Mouse (Mus musculus) olfactory bulb, adult 2 months (tissue): ENCODE data around the gene Vasn.

Source experiments
- CTCF ChIP-seq: fragments of 200-500 bp; IDR thresholded peaks from 2 replicates; pipeline ENCODE4 v1.5.1; 2012; ENCODE audit warnings: low read depth, mild to moderate bottlenecking, low read length, moderate library complexity; ENCODE audit not compliant: insufficient read depth
- POLR2A ChIP-seq: fragments of 200-500 bp; IDR thresholded peaks from 2 replicates; pipeline ENCODE4 v1.6.1; 2012; ENCODE audit warnings: mild to moderate bottlenecking, low read depth, low read length, moderate library complexity; ENCODE audit not compliant: insufficient read depth

DNA sequence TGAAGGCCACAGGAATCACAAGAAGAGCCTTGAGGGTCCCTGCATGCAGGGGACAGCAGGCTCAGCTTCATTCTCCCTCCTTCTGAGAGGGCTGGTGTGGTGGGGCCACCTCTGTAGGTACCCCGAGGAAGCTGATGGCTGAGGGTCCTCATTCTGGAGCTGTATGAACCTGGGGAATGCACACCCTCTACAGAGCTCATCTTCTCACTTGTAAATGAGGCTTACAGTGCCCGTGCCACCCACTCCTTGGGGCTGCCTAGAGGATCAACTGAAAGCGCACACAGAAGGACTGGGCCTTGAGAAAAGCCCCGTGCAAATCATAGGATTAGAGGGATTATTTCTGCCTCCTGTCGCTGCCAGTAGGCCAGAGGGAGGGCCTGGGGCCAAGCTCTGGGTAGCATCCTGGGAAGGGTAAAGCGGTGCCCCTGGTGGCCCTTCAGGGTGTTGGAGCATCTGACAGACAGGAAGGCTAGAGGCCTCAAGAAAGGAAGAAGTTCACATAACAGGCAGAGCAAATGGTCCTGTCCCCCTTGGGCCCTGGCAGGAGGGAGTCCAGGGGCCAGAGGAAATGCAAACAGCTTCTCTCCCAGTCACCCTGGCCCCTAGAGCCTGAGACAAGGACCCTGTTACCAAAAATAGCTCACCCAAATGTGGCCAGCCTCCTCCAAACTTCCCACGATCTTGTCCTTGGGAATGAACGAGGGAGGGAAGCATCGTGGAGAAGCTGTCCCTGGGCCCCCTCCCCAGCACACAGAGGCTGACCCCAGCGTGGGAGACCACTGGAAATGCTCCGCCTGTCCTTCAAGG is 16.2 kb downstream of the Vasn start:
- no peak for TF ChIP-seq CTCF
- no peak for TF ChIP-seq POLR2A
